Mouse (Mus musculus): ENCODE results near the gene Wasl. TPM values are rescaled to one million over a fixed set of nuclear protein-coding genes. Genes with fewer than 3 reads are reported as not detected.
A peak's percentile ranks its signal among the peaks of the same experiment; 100 is the strongest.

Gene Wasl
- total RNA-seq (2021): 10 to 100 TPM; 58.2 to 67.7 TPM
- long read RNA-seq, experiment 1, full-length matches to known transcripts: 5 of 9 reads
- long read RNA-seq, experiment 1, partial matches to known transcripts: 2 of 9 reads
- long read RNA-seq, experiment 1, other reads (novel, unspliced or antisense): 2 of 9 reads
- long read RNA-seq, experiment 2, partial matches to known transcripts: 21 of 25 reads
- long read RNA-seq, experiment 2, other reads (novel, unspliced or antisense): 4 of 25 reads

GRCm38 (mm10) chr6:24664867-24665458, at the start of gene Wasl:
TSS of gene Wasl (minus strand) at chr6:24665009.
- peak; percentile 97 to 99 for DNase-seq (ENCODE audit: low spot score in 2 of 2)

GRCm38 (mm10) chr6:24707499-24707898, 42.7 kb upstream of the Wasl start:
- no peak for DNase-seq (ENCODE audit: low spot score in 2 of 2)

GRCm38 (mm10) chr6:24707090-24707489, 42.3 kb upstream of the Wasl start:
- no peak for DNase-seq (ENCODE audit: low spot score in 2 of 2)

- DNase-seq (ENCODE audit: low spot score in 2 of 2): no peak
These were observed 32.4 kb upstream of the Wasl start for GRCm38 (mm10) chr6:24697216-24697615.

GRCm38 (mm10) chr6:24696117-24696516, 31.3 kb upstream of the Wasl start:
- DNase-seq (ENCODE audit: low spot score in 2 of 2): no peak

GRCm38 (mm10) chr6:24694455-24695410, 29.9 kb upstream of the Wasl start:
- no peak for DNase-seq (ENCODE audit: low spot score in 2 of 2)

GRCm38 (mm10) chr6:24687871-24688270, 23.1 kb upstream of the Wasl start:
- no peak for DNase-seq (ENCODE audit: low spot score in 2 of 2)

- DNase-seq (ENCODE audit: low spot score in 2 of 2): no peak
These were observed 18.3 kb upstream of the Wasl start for GRCm38 (mm10) chr6:24683113-24683512.

GRCm38 (mm10) chr6:24667829-24668228, 3.0 kb upstream of the Wasl start:
- DNase-seq (ENCODE audit: low spot score in 2 of 2): no peak

- DNase-seq (ENCODE audit: low spot score in 2 of 2): no peak
These were observed 1.4 kb upstream of the Wasl start for GRCm38 (mm10) chr6:24666248-24666647.

- DNase-seq (ENCODE audit: low spot score in 2 of 2): peak; percentile 27 to 41
These were observed 509 bp downstream of the Wasl start for GRCm38 (mm10) chr6:24664133-24664866.

GRCm38 (mm10) chr6:24663196-24664132, 1.3 kb downstream of the Wasl start:
- no peak for DNase-seq (ENCODE audit: low spot score in 2 of 2)

- DNase-seq (ENCODE audit: low spot score in 2 of 2): no peak
These were observed 2.3 kb downstream of the Wasl start for GRCm38 (mm10) chr6:24662483-24662882.

- no peak for DNase-seq (ENCODE audit: low spot score in 2 of 2)
These were observed 2.9 kb downstream of the Wasl start for GRCm38 (mm10) chr6:24661879-24662278.

GRCm38 (mm10) chr6:24657647-24658387, 7.0 kb downstream of the Wasl start:
- DNase-seq (ENCODE audit: low spot score in 2 of 2): no peak

GRCm38 (mm10) chr6:24656094-24656493, 8.7 kb downstream of the Wasl start:
- no peak for DNase-seq (ENCODE audit: low spot score in 2 of 2)

- no peak for DNase-seq (ENCODE audit: low spot score in 2 of 2)
These were observed 13.3 kb downstream of the Wasl start for GRCm38 (mm10) chr6:24651538-24651937.

- no peak for DNase-seq (ENCODE audit: low spot score in 2 of 2)
These were observed 14.1 kb downstream of the Wasl start for GRCm38 (mm10) chr6:24650719-24651118.

- no peak for DNase-seq (ENCODE audit: low spot score in 2 of 2)
These were observed 16.4 kb downstream of the Wasl start for GRCm38 (mm10) chr6:24648403-24648802.
